Mouse (Mus musculus): Measurements from ENCODE around the gene Abl1. TPM values are rescaled to one million over a fixed set of nuclear protein-coding genes. Genes with fewer than 3 reads are reported as not detected.
A peak's percentile ranks its signal among the peaks of the same experiment; 100 is the strongest.

Abl1 gene
- total and polyA plus RNA-seq, 2 experiments from 2014 or later: 14.5 to 69.3 TPM

DNA sequence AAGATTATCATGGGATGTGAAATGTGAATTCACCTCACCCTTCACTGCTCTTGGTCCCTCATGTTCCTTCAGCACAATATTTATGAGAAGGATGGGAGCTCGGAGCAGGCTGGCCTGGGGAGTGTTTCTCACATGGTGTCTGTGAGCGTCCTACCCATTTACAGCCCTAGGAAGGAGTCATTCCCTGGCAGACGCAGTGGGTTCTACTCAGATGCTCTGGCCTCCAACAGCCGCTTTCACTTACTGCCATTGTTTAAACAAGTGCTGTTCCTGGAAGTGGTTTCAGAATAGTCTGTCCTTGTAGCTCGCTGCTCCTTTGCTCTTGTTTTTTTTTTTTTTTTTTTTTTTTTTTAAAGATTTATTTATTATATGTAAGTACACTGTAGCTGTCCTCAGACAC, 45.4 kb downstream of the Abl1 start:
- no peak for TF ChIP-seq EP300 (IDR thresholded peaks at IDR 0.05; ENCODE audit: low read depth)
- TF ChIP-seq CTCF (IDR thresholded peaks at IDR 0.05; ENCODE audit: low read depth): no peak
- no peak for ATAC-seq (ENCODE audit: insufficient read depth, low read depth)
- Histone ChIP-seq H3K4me1 (ENCODE audit: control insufficient read depth, insufficient read depth) (peaks cover 13% of the 10 kb centered on the region), H3K4me3 (ENCODE audit: low read depth, low read length) (no peak overlapping the region), H3K27me3 (ENCODE audit: control insufficient read depth, insufficient read depth, low read length) (no peaks in the 10 kb centered on the region), H3K36me3 (replicated peaks; ENCODE audit: control insufficient read depth, insufficient read depth, low read length) (no peaks in the 10 kb centered on the region), H3K9me3 (replicated peaks; ENCODE audit: control insufficient read depth, low read length) (no peaks in the 10 kb centered on the region), H3K4me2 (ENCODE audit: low read depth, low read length) (no peak overlapping the region), H3K27ac (ENCODE audit: low read depth) (no peak overlapping the region), H3K9ac (replicated peaks; ENCODE audit: low read depth, low read length) (no peak overlapping the region)
- 71% methylated on average over 5 of the region's 5 CpGs for WGBS
- DNase-seq (ENCODE audit: low spot score): no peak

DNA sequence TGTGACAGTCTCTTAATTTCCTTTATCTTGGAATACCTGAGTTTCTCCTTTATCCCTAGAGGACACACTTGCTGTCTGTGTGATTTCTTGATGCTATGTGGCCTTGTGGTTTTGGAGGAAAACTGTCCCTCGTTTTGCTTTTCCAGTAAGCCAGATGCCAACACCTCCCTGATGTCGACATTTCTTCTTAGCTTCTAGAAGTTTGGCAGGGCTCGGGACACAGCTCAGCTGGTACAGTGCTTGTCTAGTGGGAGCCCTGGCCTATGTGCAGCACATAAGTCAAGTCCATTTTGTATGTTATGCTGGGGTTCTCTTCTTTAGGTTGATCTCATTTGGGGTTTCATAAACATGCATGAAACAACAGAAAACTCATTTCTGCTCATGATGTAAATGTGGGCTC, 50.9 kb downstream of the Abl1 start:
- ATAC-seq (ENCODE audit: insufficient read depth, low read depth) (no peak), DNase-seq (ENCODE audit: low spot score) (no peak)
- Histone ChIP-seq H3K9ac (replicated peaks; ENCODE audit: low read depth, low read length) (no peak overlapping the region), H3K4me2 (ENCODE audit: low read depth, low read length) (no peak overlapping the region), H3K27ac (ENCODE audit: low read depth) (no peak overlapping the region), H3K4me3 (ENCODE audit: low read depth, low read length) (no peak overlapping the region), H3K27me3 (ENCODE audit: control insufficient read depth, insufficient read depth, low read length) (no peaks in the 10 kb centered on the region), H3K4me1 (ENCODE audit: control insufficient read depth, insufficient read depth) (peaks cover 11% of the 10 kb centered on the region; the same call in 1 of the 2 replicates), H3K36me3 (replicated peaks; ENCODE audit: control insufficient read depth, insufficient read depth, low read length) (no peaks in the 10 kb centered on the region), H3K9me3 (replicated peaks; ENCODE audit: control insufficient read depth, low read length) (no peaks in the 10 kb centered on the region)
- TF ChIP-seq CTCF (IDR thresholded peaks at IDR 0.05; ENCODE audit: low read depth): no peak
- no peak for TF ChIP-seq EP300 (IDR thresholded peaks at IDR 0.05; ENCODE audit: low read depth)
- 24% methylated on average over 3 of the region's 3 CpGs for WGBS

GRCm38 (mm10) chr2:31741728-31742127, 53.6 kb downstream of the Abl1 start:
- peak overlapping the region; percentile 67; the same call in 1 of the 2 replicates for H3K27ac ChIP-seq (ENCODE audit: low read depth)
- no peak; the same call in 1 of the 2 replicates for ATAC-seq (ENCODE audit: insufficient read depth, low read depth)

GRCm38 (mm10) chr2:31742134-31742533, 54.0 kb downstream of the Abl1 start:
- 24% methylated on average over 7 of the region's 7 CpGs for WGBS

More at GRCm38 (mm10) chr2:31741728-31742127, 53.6 kb downstream of the Abl1 start:
- peak overlapping the region; percentile 21; the same call in 1 of the 2 replicates for H3K4me2 ChIP-seq (ENCODE audit: low read depth, low read length)
- peaks cover 13% of the 10 kb centered on the region; the same call in 1 of the 2 replicates for H3K4me1 ChIP-seq (ENCODE audit: control insufficient read depth, insufficient read depth)
- DNase-seq (ENCODE audit: low spot score): no peak
- no peak for TF ChIP-seq CTCF (IDR thresholded peaks at IDR 0.05; ENCODE audit: low read depth)
- TF ChIP-seq EP300 (IDR thresholded peaks at IDR 0.05; ENCODE audit: low read depth): no peak
- no peaks in the 10 kb centered on the region for H3K9me3 ChIP-seq (replicated peaks; ENCODE audit: control insufficient read depth, low read length)
- H3K4me3 ChIP-seq (ENCODE audit: low read depth, low read length): no peak overlapping the region
- no peak overlapping the region for H3K9ac ChIP-seq (replicated peaks; ENCODE audit: low read depth, low read length)
- no peaks in the 10 kb centered on the region for H3K36me3 ChIP-seq (replicated peaks; ENCODE audit: control insufficient read depth, insufficient read depth, low read length)
- no peaks in the 10 kb centered on the region for H3K27me3 ChIP-seq (ENCODE audit: control insufficient read depth, insufficient read depth, low read length)
- WGBS: 86% methylated on average over 1 of the region's 1 CpGs

GRCm38 (mm10) chr2:31745741-31746243, 57.6 kb downstream of the Abl1 start:
- Histone ChIP-seq H3K9me3 (replicated peaks; ENCODE audit: control insufficient read depth, low read length) (no peaks in the 10 kb centered on the region), H3K27ac (ENCODE audit: low read depth) (no peak overlapping the region), H3K4me2 (ENCODE audit: low read depth, low read length) (no peak overlapping the region), H3K9ac (replicated peaks; ENCODE audit: low read depth, low read length) (no peak overlapping the region), H3K4me1 (ENCODE audit: control insufficient read depth, insufficient read depth) (peaks cover 17% of the 10 kb centered on the region; the same call in 1 of the 2 replicates), H3K36me3 (replicated peaks; ENCODE audit: control insufficient read depth, insufficient read depth, low read length) (no peaks in the 10 kb centered on the region), H3K4me3 (ENCODE audit: low read depth, low read length) (no peak overlapping the region), H3K27me3 (ENCODE audit: control insufficient read depth, insufficient read depth, low read length) (no peaks in the 10 kb centered on the region)
- TF ChIP-seq CTCF (IDR thresholded peaks at IDR 0.05; ENCODE audit: low read depth) (no peak), EP300 (IDR thresholded peaks at IDR 0.05; ENCODE audit: low read depth) (no peak)
- ATAC-seq (ENCODE audit: insufficient read depth, low read depth): no peak
- DNase-seq (ENCODE audit: low spot score): no peak

More at GRCm38 (mm10) chr2:31742134-31742533, 54.0 kb downstream of the Abl1 start:
- TF ChIP-seq EP300 (IDR thresholded peaks at IDR 0.05; ENCODE audit: low read depth): no peak
- TF ChIP-seq CTCF (IDR thresholded peaks at IDR 0.05; ENCODE audit: low read depth): no peak
- no peaks in the 10 kb centered on the region for H3K9me3 ChIP-seq (replicated peaks; ENCODE audit: control insufficient read depth, low read length)
- H3K4me3 ChIP-seq (ENCODE audit: low read depth, low read length): no peak overlapping the region
- H3K4me2 ChIP-seq (ENCODE audit: low read depth, low read length): peak overlapping the region; percentile 21; the same call in 1 of the 2 replicates
- DNase-seq (ENCODE audit: low spot score) (peak; percentile 79), ATAC-seq (ENCODE audit: insufficient read depth, low read depth) (peak; percentile 74)
- no peaks in the 10 kb centered on the region for H3K36me3 ChIP-seq (replicated peaks; ENCODE audit: control insufficient read depth, insufficient read depth, low read length)
- H3K27ac ChIP-seq (ENCODE audit: low read depth): peak overlapping the region; percentile 67; the same call in 1 of the 2 replicates
- no peak overlapping the region for H3K9ac ChIP-seq (replicated peaks; ENCODE audit: low read depth, low read length)
- H3K4me1 ChIP-seq (ENCODE audit: control insufficient read depth, insufficient read depth): peaks cover 14% of the 10 kb centered on the region; the same call in 1 of the 2 replicates
- no peaks in the 10 kb centered on the region for H3K27me3 ChIP-seq (ENCODE audit: control insufficient read depth, insufficient read depth, low read length)

- Histone ChIP-seq H3K9me3 (replicated peaks; ENCODE audit: control insufficient read depth, low read length) (no peaks in the 10 kb centered on the region), H3K4me3 (ENCODE audit: low read depth, low read length) (no peak overlapping the region), H3K36me3 (replicated peaks; ENCODE audit: control insufficient read depth, insufficient read depth, low read length) (no peaks in the 10 kb centered on the region), H3K27ac (ENCODE audit: low read depth) (no peak overlapping the region), H3K9ac (replicated peaks; ENCODE audit: low read depth, low read length) (no peak overlapping the region), H3K4me2 (ENCODE audit: low read depth, low read length) (no peak overlapping the region), H3K27me3 (ENCODE audit: control insufficient read depth, insufficient read depth, low read length) (no peaks in the 10 kb centered on the region), H3K4me1 (ENCODE audit: control insufficient read depth, insufficient read depth) (peaks cover 15% of the 10 kb centered on the region; the same call in 1 of the 2 replicates)
- TF ChIP-seq EP300 (IDR thresholded peaks at IDR 0.05; ENCODE audit: low read depth): no peak
- no peak for TF ChIP-seq CTCF (IDR thresholded peaks at IDR 0.05; ENCODE audit: low read depth)
- DNase-seq (ENCODE audit: low spot score) (no peak), ATAC-seq (ENCODE audit: insufficient read depth, low read depth) (no peak)
- 52% methylated on average over 4 of the region's 4 CpGs for WGBS
Measured at GRCm38 (mm10) chr2:31746835-31747234, 58.7 kb downstream of the Abl1 start.
